Mouse (Mus musculus): ENCODE data around the gene Gm28047.

DNA sequence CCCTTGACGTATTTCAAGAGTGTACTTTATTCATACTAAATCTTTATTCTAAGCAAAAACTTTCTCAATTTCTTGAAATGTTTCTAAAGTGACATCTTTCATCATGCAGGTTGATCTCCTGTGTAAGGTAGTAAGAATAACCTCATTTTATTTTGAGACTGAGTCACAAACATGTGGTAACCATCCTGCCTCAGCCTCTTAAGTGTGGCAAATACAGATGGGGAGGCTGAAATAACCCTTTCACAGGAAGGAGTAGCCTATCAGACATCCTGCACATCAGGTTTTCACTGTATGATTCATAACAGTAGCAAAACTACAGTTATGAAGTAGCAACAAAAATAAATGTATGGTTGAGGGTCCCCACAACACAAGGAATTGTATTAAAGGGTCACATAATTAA is 69.3 kb downstream of the Gm28047 start:
- TF ChIP-seq CTCF (IDR thresholded peaks at IDR 0.05; ENCODE audit: control insufficient read depth, insufficient read depth, insufficient replicate concordance, low read depth, low read length), result no peak
- TF ChIP-seq POLR2A (IDR thresholded peaks at IDR 0.05; ENCODE audit: control insufficient read depth, low read depth, low read length), result no peak

All from testis, adult 2 months (tissue).